Mouse (Mus musculus) gastrocnemius, postnatal 14 days (tissue): ENCODE results near the gene Tgfbr1. TPM values are rescaled to one million over a fixed set of nuclear protein-coding genes. Genes with fewer than 3 reads are reported as not detected.

ENCODE experiments used
- DNase-seq: peaks from one replicate; pipeline ENCODE4 v3.0.0; 2021; ENCODE audit warnings: mixed read lengths
- intact Hi-C: fragments of 180-260 bp; cut with DNase I; formaldehyde crosslinking; loops from one replicate; pipeline ENCODE4 v1.15.1; 2025; ENCODE audit warnings: low total_unique reads
- total RNA-seq, 2 experiments: library from RNA; stranded (reverse); gene quantifications; 2 replicates each; pipeline ENCODE4 v1.2.3; 2021

Tgfbr1 gene
- total RNA-seq, 2 experiments from 2014 or later = 17.7 to 18.7 TPM

DNA sequence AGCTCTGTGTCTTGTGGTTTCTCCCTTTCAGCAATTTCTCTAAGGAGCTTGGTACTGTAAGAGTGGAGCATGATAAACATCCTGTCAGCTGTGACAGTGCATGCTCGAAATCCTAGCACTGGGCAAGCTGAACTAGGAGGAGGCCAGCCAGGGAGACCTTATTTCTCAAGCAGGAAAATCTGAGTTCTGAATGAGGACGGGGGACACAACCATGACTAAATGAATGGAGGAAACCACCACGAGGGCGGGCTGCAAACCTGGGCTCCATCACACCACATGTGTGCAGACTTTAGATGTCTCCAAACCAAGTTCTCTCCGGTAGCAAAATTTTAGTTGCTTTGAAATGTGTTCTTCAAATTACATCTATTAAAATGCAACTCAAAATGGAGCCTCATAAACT lies 96.1 kb downstream of the Tgfbr1 start:
- intact Hi-C loops = no loop called here
- no peak for DNase-seq

GRCm38 (mm10) chr4:47449586-47450522 lies 96.8 kb downstream of the Tgfbr1 start:
- DNase-seq = no peak
- intact Hi-C loops = no loop called here

Other genes starting within 250 kb of the Tgfbr1 start
- 100 to 1,000 TPM; 212 to 288 TPM for gene Col15a1, start 145.1 kb upstream of the Tgfbr1 start, total RNA-seq
- gene Alg2, start 121.1 kb downstream of the Tgfbr1 start, total RNA-seq = 10 to 100 TPM; 12.8 to 15.7 TPM
- gene Sec61b, start 121.4 kb downstream of the Tgfbr1 start, total RNA-seq = 10 to 100 TPM; 41.9 to 56.6 TPM